Mouse (Mus musculus): Measurements from ENCODE around the gene Adarb2.

DNA sequence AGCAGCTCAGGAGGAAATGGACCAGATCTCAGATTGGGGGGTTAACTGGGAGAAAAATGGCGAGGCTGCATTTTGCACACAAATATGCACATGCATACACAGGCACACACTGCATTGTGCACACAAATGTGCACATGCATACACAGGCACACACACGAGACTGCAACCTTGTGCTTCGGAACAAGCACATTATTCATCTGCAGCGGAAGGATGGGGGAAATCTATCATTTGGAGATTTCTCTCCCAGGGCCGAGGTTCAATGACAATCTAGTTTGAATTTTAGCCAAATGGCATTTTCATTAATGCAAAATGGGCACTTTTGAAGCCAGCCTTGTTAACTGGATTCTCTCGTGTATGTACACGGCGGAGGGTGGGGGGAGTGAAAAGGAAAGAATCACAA, 408.3 kb downstream of the Adarb2 start:
- TF ChIP-seq CTCF (IDR thresholded peaks at IDR 0.05; ENCODE audit: control insufficient read depth, insufficient read depth, insufficient replicate concordance, low read depth, low read length) (no peak), POLR2A (IDR thresholded peaks at IDR 0.05; ENCODE audit: control insufficient read depth, low read depth, low read length) (no peak)
